Mouse (Mus musculus) kidney, embryonic 15.5 days (tissue): Measurements from ENCODE around the gene Gsk3b. TPM values are rescaled to one million over a fixed set of nuclear protein-coding genes. Genes with fewer than 3 reads are reported as not detected.
"Not testable (repeated sequence)": the region's sequence is repeated elsewhere in the genome, so short reads cannot be mapped to it uniquely, and the experiment has no call there.

Experiments
- ATAC-seq: fragments of 200-750 bp; cut with Nextera tagmentation; replicated peaks from 2 replicates; pipeline ENCODE4 v1.8.0; 2017; ENCODE audit warnings: moderate TSS enrichment; ENCODE audit not compliant: low FRiP score
- H3K27ac ChIP-seq: fragments of 300-500 bp; sonication (generic); 2 replicates; pipeline ENCODE4 v1.5.1; 2015; ENCODE audit warnings: mild to moderate bottlenecking, inconsistent platforms
- H3K27me3 ChIP-seq: fragments of 300-500 bp; sonication (generic); 2 replicates; pipeline ENCODE4 v1.6.1; 2015; ENCODE audit warnings: inconsistent platforms
- H3K36me3 ChIP-seq: fragments of 300-500 bp; sonication (generic); 2 replicates; pipeline ENCODE4 v1.6.1; 2015; ENCODE audit warnings: inconsistent platforms
- H3K4me1 ChIP-seq: fragments of 300-500 bp; sonication (generic); 2 replicates; pipeline ENCODE4 v1.6.1; 2015; ENCODE audit warnings: inconsistent platforms
- H3K4me2 ChIP-seq: fragments of 300-500 bp; sonication (generic); 2 replicates; pipeline ENCODE4 v1.6.1; 2015; ENCODE audit warnings: moderate library complexity, mild to moderate bottlenecking, inconsistent platforms
- H3K4me3 ChIP-seq: fragments of 300-500 bp; sonication (generic); replicated peaks from 2 replicates; pipeline ENCODE4 v1.5.1; 2015; ENCODE audit warnings: mild to moderate bottlenecking, inconsistent platforms
- H3K9ac ChIP-seq: fragments of 300-500 bp; sonication (generic); 2 replicates; pipeline ENCODE4 v1.6.1; 2015; ENCODE audit warnings: mild to moderate bottlenecking, inconsistent platforms
- H3K9me3 ChIP-seq: fragments of 300-500 bp; sonication (generic); replicated peaks from 2 replicates; pipeline ENCODE4 v1.6.1; 2016; ENCODE audit warnings: inconsistent platforms
- WGBS: fragments of 180-500 bp; shearing (Covaris S2); methylation state at CpG from one replicate; pipeline ENCODE4 v1.1.7; 2015; ENCODE audit warnings: mixed read lengths; 5-methylcytosine and 5-hydroxymethylcytosine counted together
- polyA plus RNA-seq: library from polyadenylated mRNA; unstranded; fragments of >200 nt; fragmentation: Nextera tagmentation; extraction: Ambion mirVana; gene quantifications from 2 replicates; pipeline ENCODE4 v1.2.1, GENCODE M21; 2015

The Gsk3b gene
- polyA plus RNA-seq, result 58.4 and 60.0 TPM in 2 replicates

- no peaks in the 10 kb centered on the region for H3K36me3 ChIP-seq
- H3K4me1 ChIP-seq, result peaks cover 22% of the 10 kb centered on the region
- H3K4me2 ChIP-seq, result peak within 1 kb of the TSS; percentile 77
- H3K9me3 ChIP-seq, result no peaks in the 10 kb centered on the region
- peak within 1 kb of the TSS; percentile 100 for H3K27ac ChIP-seq
- peak within 1 kb of the TSS; percentile 98 for H3K9ac ChIP-seq
- H3K27me3 ChIP-seq, result no peaks in the 10 kb centered on the region
- peak; percentile 95 for ATAC-seq
- WGBS, result under 1% methylated on average over 65 of the region's 69 CpGs
- peak within 1 kb of the TSS; percentile 98 for H3K4me3 ChIP-seq
These were observed at the start of gene Gsk3b for GRCm38 (mm10) chr16:38088629-38089446. TSS of gene Gsk3b (plus strand) at chr16:38089001.

DNA sequence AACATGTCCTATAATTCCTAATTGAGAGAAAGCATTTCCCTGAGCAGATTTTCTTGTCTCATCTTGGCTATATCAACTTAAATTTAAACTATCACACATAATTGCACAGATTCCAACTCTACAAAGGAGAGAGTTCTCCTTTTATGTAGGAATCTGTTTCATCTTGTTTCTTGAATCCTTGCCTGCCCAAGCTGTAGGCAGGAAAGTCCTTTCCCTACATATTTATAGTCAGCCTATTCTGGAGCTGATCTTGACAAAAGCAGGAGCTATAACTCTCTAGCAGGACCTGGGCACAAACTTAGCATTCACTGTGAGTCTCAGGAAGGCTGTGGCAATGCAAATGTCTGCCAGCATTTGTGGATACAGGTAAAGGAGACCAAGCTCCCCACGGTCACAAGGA, 46.6 kb upstream of the Gsk3b start:
- H3K9ac ChIP-seq, result no peak overlapping the region
- no peak for ATAC-seq
- 89% methylated on average over 1 of the region's 1 CpGs for WGBS

DNA sequence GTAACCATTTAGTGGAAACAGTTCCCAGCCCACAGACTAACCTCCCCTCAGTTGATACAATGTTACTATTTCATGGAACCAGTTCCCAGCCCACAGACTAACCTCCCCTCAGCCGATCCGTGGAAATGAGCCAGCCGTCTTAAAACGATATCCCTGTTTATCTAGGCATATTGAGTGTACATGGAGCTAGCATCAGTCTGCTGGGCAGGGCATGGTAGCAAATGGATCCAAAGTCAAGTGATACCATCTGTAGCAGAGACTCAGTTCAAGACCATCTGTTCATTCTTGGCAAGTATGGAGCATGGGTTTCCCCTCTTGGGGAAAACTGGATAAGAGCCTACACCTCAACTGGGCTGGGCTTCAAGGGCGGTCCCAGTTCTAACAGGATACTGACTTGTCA, 44.2 kb upstream of the Gsk3b start:
- Histone ChIP-seq H3K4me2 (no peak overlapping the region), H3K27ac (no peak overlapping the region), H3K36me3 (no peaks in the 10 kb centered on the region), H3K9ac (no peak overlapping the region), H3K4me1 (peaks cover 9% of the 10 kb centered on the region), H3K9me3 (no peaks in the 10 kb centered on the region), H3K27me3 (no peaks in the 10 kb centered on the region), H3K4me3 (no peak overlapping the region)
- WGBS, result 80% methylated on average over 5 of the region's 5 CpGs
- no peak for ATAC-seq

More for the DNA sequence above, 46.6 kb upstream of the Gsk3b start:
- H3K27ac ChIP-seq, result no peak overlapping the region
- H3K27me3 ChIP-seq, result no peaks in the 10 kb centered on the region
- H3K9me3 ChIP-seq, result no peaks in the 10 kb centered on the region
- H3K36me3 ChIP-seq, result no peaks in the 10 kb centered on the region
- no peaks in the 10 kb centered on the region for H3K4me1 ChIP-seq
- no peak overlapping the region for H3K4me3 ChIP-seq
- H3K4me2 ChIP-seq, result no peak overlapping the region

GRCm38 (mm10) chr16:38047781-38048558, 40.8 kb upstream of the Gsk3b start:
- H3K4me3 ChIP-seq, result no peak overlapping the region
- peaks cover 9% of the 10 kb centered on the region for H3K4me1 ChIP-seq
- 53% methylated on average over 23 of the region's 23 CpGs for WGBS
- no peaks in the 10 kb centered on the region for H3K9me3 ChIP-seq
- H3K36me3 ChIP-seq, result no peaks in the 10 kb centered on the region
- H3K9ac ChIP-seq, result no peak overlapping the region
- H3K4me2 ChIP-seq, result peak overlapping the region; percentile 35
- no peak for ATAC-seq
- no peaks in the 10 kb centered on the region for H3K27me3 ChIP-seq
- no peak overlapping the region for H3K27ac ChIP-seq

GRCm38 (mm10) chr16:38057898-38058297, 30.9 kb upstream of the Gsk3b start:
- H3K4me1 ChIP-seq, result no peaks in the 10 kb centered on the region
- no peak for ATAC-seq
- H3K9ac ChIP-seq, result no peak overlapping the region
- no peaks in the 10 kb centered on the region for H3K36me3 ChIP-seq
- H3K4me2 ChIP-seq, result no peak overlapping the region
- 89% methylated on average over 1 of the region's 1 CpGs for WGBS
- no peaks in the 10 kb centered on the region for H3K9me3 ChIP-seq
- H3K4me3 ChIP-seq, result no peak overlapping the region
- H3K27me3 ChIP-seq, result no peaks in the 10 kb centered on the region
- H3K27ac ChIP-seq, result no peak overlapping the region

DNA sequence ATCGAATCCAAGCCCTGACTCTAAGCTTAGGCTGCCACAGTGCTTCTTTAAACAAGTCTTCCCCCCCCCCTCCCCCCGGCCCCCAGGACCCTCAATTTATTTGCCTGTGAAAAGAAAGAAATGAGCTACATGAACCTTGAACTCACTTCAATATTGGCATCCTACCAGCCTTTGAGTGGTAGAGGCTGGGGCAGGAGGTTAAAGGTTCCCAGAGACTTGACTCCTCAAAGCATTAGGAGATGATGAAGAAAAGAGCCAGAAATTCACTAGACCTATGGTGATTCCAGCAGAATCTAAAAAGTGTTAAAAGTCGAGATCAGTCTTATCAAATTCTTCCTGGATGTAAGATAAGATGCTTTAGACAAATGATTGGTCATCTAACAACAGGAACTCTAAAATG, 30.0 kb upstream of the Gsk3b start:
- Histone ChIP-seq H3K9me3 (no peaks in the 10 kb centered on the region), H3K27ac (no peak overlapping the region), H3K4me3 (no peak overlapping the region), H3K36me3 (no peaks in the 10 kb centered on the region), H3K4me2 (no peak overlapping the region), H3K27me3 (no peaks in the 10 kb centered on the region), H3K9ac (no peak overlapping the region), H3K4me1 (no peaks in the 10 kb centered on the region)
- WGBS, result 82% methylated on average over 3 of the region's 3 CpGs
- ATAC-seq, result no peak

DNA sequence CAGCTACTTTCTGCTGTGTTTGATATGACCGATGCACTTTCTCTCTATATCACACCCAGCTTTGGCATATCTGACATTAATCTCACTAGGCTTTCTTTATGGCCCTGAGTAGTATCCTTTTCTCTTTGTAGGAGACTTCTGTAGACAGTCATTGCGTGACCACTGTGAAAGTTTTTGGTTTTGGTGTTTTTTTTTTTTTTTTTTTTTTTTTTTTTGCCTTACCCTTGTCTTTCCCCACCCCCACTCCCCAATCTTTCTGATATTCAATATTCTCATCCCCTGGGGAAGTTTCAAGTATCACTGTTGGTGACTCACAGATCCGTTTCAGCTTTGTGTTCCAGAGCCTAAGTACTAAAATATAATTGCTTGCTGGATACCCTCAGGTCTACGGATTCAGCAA, 29.2 kb upstream of the Gsk3b start:
- Histone ChIP-seq H3K36me3 (no peaks in the 10 kb centered on the region), H3K27ac (no peak overlapping the region)
- ATAC-seq, result no peak

DNA sequence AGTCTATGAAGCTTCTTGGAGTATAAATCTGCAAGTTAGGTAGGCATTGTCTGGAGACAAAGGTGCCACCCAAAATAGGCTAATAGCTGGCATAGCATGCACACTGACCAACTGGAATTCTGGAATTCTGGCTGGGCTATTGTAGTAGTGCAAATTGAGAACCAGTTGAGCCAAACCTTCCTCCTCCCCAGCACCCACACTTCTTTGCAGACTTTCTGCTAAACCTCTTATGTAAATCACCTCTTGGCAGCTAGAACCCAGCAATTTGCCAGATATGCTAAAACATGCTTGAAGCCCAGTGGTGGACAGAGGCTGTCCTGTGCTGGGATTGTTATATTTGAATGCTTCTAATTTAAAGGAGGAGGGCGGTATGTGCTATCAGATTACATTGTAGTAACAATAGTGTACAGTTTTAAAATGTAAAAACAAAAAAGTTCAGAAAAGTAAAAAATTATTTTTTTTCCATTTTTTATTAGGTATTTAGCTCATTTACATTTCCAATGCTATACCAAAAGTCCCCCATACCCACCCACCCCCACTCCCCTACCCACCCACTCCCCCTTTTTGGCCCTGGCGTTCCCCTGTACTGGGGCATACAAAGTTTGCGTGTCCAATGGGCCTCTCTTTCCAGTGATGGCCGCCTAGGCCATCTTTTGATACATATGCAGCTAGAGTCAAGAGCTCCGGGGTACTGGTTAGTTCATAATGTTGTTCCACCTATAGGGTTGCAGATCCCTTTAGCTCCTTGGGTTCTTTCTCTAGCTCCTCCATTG, 14.8 kb upstream of the Gsk3b start:
- 88% methylated on average over 1 of the region's 5 CpGs for WGBS
- H3K4me2 ChIP-seq, H3K9ac ChIP-seq, ATAC-seq, H3K27me3 ChIP-seq, H3K4me3 ChIP-seq, H3K4me1 ChIP-seq, H3K27ac ChIP-seq, H3K36me3 ChIP-seq: not testable (repeated sequence)
- peaks cover 12% of the 10 kb centered on the region for H3K9me3 ChIP-seq

More for the DNA sequence above, 29.2 kb upstream of the Gsk3b start:
- no peak overlapping the region for H3K4me2 ChIP-seq
- H3K4me3 ChIP-seq, result no peak overlapping the region
- 70% methylated on average over 4 of the region's 4 CpGs for WGBS
- no peaks in the 10 kb centered on the region for H3K4me1 ChIP-seq
- no peaks in the 10 kb centered on the region for H3K27me3 ChIP-seq
- no peak overlapping the region for H3K9ac ChIP-seq
- no peaks in the 10 kb centered on the region for H3K9me3 ChIP-seq

DNA sequence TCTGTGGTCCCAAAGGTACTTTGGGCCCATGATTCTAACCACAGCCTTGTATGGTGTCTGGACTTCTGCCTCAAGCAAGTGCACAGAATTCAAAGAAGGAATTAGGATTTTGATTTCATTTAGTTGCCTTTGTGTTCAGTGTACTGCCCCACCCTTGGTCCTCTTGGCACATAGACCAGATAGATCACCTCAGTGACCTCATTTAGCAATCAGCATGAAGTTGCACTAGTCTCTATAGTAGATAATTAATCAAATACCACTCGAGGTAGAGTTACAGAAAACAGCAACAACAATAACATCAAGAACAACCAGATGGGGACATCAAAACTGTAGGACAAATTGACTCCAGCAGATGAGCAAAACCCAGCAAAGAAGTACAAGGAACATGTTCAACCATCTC, 8.6 kb upstream of the Gsk3b start:
- Histone ChIP-seq H3K4me2 (no peak overlapping the region), H3K36me3 (no peaks in the 10 kb centered on the region), H3K4me3 (no peak overlapping the region), H3K27ac (no peak overlapping the region), H3K9ac (no peak overlapping the region), H3K27me3 (no peaks in the 10 kb centered on the region), H3K9me3 (no peaks in the 10 kb centered on the region), H3K4me1 (no peaks in the 10 kb centered on the region)
- WGBS, result 74% methylated on average over 1 of the region's 1 CpGs
- no peak for ATAC-seq

- peak overlapping the region; percentile 100 for H3K27ac ChIP-seq
- H3K4me3 ChIP-seq, result peak overlapping the region; percentile 98
- H3K9me3 ChIP-seq, result no peaks in the 10 kb centered on the region
- H3K4me1 ChIP-seq, result peaks cover 9% of the 10 kb centered on the region
- WGBS, result 31% methylated on average over 10 of the region's 10 CpGs
- no peaks in the 10 kb centered on the region for H3K27me3 ChIP-seq
- peak overlapping the region; percentile 77 for H3K4me2 ChIP-seq
- H3K36me3 ChIP-seq, result no peaks in the 10 kb centered on the region
- peak overlapping the region; percentile 89 for H3K9ac ChIP-seq
- no peak for ATAC-seq
These were observed 1.6 kb upstream of the Gsk3b start for GRCm38 (mm10) chr16:38087231-38087630.

DNA sequence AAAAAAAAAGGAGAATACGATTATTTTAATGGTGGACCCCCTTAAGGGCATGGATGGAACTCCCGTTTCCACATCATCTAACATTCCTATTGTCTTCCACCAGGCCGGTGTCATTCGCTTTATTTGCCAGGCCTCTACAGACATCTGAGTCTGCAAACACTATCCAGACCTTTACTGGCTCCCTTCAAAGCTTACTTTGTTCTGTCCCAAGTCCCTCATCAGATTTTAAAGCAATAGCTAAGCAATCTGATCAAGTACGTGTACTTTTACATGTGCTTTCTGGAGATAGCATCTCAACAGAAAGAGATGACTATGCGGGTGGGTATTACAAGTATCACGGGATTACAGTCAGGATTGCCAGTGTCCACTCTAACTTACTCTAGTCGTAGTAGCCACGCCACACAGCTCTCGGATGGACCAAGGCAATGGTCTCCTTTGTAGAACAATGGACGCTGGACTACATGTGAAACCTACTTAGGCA, 1.1 kb upstream of the Gsk3b start:
- H3K4me3 ChIP-seq, result peak overlapping the region; percentile 98
- 3% methylated on average over 11 of the region's 11 CpGs for WGBS

More for the DNA sequence above, 1.1 kb upstream of the Gsk3b start:
- H3K9ac ChIP-seq, result peak overlapping the region; percentile 89
- no peaks in the 10 kb centered on the region for H3K9me3 ChIP-seq
- peak overlapping the region; percentile 77 for H3K4me2 ChIP-seq
- peaks cover 12% of the 10 kb centered on the region for H3K4me1 ChIP-seq
- peak overlapping the region; percentile 100 for H3K27ac ChIP-seq
- H3K36me3 ChIP-seq, result no peaks in the 10 kb centered on the region
- no peak for ATAC-seq
- H3K27me3 ChIP-seq, result no peaks in the 10 kb centered on the region
